Comparison of ENCODE assay signal across 12 mouse cellular contexts in genomic region chr5:123427556-123427955, GRCm38 (mm10).
"Had no signal": no experiment of that assay in that cellular context is flagged by ENCODE, and none has a peak within 500 bp of the region (broad histone marks: within the 10 kb centered on the region; RNA-seq: fewer than 3 reads in every experiment).

No protein-coding gene starts in this region.

- H3K36me3 ChIP-seq: lung, embryonic 15.5 days; midbrain, embryonic 15.5 days had no signal

- H3K27ac ChIP-seq: kidney, embryonic 15.5 days; limb, embryonic 10.5 days; liver, embryonic 13.5 days; lung, embryonic 15.5 days; midbrain, embryonic 10.5 days; midbrain, embryonic 15.5 days; neural tube, embryonic 15.5 days; stomach, postnatal 0 days had no signal

- H3K4me3 ChIP-seq: kidney, embryonic 15.5 days; limb, embryonic 10.5 days; liver, embryonic 13.5 days; lung, embryonic 15.5 days; midbrain, embryonic 10.5 days; midbrain, embryonic 15.5 days; neural tube, embryonic 15.5 days had no signal

- H3K4me1 ChIP-seq: limb, embryonic 10.5 days; midbrain, embryonic 10.5 days; midbrain, embryonic 15.5 days had no signal

- ATAC-seq: liver, postnatal 0 days; midbrain, embryonic 15.5 days had no signal

- H3K9me3 ChIP-seq: limb, embryonic 10.5 days; liver, embryonic 13.5 days; lung, embryonic 15.5 days; midbrain, embryonic 15.5 days; neural tube, embryonic 15.5 days had no signal

- DNase-seq: kidney, adult 18-20 months; kidney, postnatal 14 days; liver, embryonic 13.5 days; liver, postnatal 0 days; thymus, postnatal 4 days had no signal

- H3K4me2 ChIP-seq: kidney, embryonic 15.5 days; liver, embryonic 13.5 days; lung, embryonic 15.5 days; midbrain, embryonic 15.5 days; neural tube, embryonic 15.5 days had no signal

- H3K9ac ChIP-seq: kidney, embryonic 15.5 days; liver, embryonic 13.5 days; liver, postnatal 0 days; lung, embryonic 15.5 days; midbrain, embryonic 15.5 days; neural tube, embryonic 15.5 days had no signal

- H3K27me3 ChIP-seq: kidney, embryonic 15.5 days; liver, embryonic 13.5 days; lung, embryonic 15.5 days; midbrain, embryonic 15.5 days; neural tube, embryonic 15.5 days had no signal
